Mouse (Mus musculus): ENCODE measurements around the gene Ugp2.

GRCm38 (mm10) chr11:21339088-21339487 is 31.9 kb downstream of the Ugp2 start:
- no peak for TF ChIP-seq POLR2AphosphoS2 (IDR thresholded peaks at IDR 0.05; ENCODE audit: insufficient read length, low read depth)
- no peak for TF ChIP-seq USF1 (IDR thresholded peaks at IDR 0.05; ENCODE audit: low read depth)
